Mouse (Mus musculus): Measurements from ENCODE around the gene Sdk1.

Sdk1 gene

DNA sequence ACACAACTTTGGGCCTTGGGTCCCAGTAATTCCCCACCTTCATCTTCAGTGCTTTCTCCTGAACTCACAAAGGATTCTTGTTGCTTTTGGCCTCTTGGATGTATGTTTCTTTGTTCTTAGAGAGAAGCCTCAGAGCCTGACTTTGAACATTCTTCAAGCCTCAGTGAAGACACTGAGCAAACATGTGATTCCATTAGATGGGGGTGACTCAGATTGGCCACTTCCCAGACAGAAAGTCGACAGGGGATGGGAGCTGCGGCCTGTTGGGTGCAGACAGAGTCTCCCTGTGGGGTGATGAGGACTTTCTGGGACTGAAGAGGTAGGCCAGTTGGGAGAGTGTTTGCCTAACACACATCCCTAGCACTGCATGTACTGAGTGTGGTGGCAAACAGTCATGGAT, 405.3 kb downstream of the Sdk1 start:
- DNase-seq: no peak

GRCm38 (mm10) chr5:141649831-141650375, 408.6 kb downstream of the Sdk1 start:
- no peak for DNase-seq

DNA sequence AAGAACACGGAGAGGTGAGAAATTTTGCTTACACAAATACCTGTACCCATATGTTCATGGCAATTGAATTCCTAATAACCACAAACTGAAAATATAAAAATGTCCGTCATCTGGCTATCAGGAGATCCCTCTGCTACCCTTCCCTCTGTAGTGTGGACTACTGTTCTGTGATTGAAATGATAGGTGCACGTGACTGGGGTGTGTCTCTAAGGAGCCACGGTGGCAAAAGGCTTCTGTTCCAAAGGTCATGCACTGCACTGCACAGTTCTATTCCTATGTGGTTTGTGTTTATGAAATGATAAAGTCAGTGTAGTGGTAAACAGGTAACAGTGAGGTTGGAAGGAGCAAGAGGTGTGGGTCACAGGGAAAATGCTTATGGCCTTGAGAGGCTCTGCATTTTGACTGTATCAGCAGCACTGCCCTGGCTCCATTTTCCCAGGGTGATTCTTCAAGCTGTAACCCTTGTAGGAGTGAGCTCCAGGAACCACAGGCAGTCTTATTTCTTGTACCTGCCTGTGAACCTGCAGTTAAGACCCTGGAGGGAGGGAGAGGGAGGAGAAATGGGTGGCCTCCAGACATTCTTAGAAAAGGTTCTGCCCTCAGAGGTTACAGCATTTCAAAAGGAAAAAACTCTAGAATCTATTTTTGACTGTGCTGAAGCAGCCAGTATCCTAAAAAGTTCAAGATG, 410.5 kb downstream of the Sdk1 start:
- no peak for DNase-seq

GRCm38 (mm10) chr5:141676371-141676770, 435.1 kb downstream of the Sdk1 start:
- no peak for DNase-seq

DNA sequence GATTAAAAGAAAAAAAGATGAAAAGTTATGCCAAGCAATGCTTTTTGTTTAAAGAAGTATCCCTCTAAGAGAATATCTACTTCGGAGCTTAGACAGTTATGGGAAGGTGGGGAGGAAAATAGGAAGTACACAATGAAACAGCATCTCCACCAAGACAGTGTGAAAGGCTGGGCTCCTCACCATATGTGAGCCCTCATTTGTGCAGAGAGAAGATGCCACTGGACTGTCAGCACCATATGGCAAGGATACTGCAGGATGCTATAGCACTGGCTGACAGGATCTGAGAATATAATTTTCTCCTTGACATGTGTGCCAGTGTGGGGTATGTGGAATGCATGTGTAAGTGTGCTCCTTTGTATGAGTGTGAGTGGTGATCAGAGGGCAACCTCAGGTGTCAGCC, 435.7 kb downstream of the Sdk1 start:
- DNase-seq: no peak

DNA sequence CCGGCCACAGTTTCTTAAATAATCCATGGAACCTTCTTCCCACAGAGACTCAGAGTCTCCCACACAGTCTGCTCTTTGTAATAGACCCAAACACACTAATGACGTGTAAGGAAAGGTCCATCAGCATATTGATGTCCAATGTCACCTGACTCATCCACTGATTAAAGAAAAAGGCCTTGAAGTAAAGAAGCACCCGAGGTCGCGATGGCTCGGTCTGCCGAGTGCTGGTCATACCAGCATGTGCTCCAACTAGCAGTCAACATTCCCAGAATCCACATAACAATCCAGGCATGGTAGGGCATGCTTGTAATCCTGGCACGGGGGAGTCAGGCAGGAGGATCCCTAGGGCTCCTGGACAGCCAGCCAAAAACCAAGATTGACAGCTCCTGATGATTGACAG, 436.6 kb downstream of the Sdk1 start:
- DNase-seq: no peak

DNA sequence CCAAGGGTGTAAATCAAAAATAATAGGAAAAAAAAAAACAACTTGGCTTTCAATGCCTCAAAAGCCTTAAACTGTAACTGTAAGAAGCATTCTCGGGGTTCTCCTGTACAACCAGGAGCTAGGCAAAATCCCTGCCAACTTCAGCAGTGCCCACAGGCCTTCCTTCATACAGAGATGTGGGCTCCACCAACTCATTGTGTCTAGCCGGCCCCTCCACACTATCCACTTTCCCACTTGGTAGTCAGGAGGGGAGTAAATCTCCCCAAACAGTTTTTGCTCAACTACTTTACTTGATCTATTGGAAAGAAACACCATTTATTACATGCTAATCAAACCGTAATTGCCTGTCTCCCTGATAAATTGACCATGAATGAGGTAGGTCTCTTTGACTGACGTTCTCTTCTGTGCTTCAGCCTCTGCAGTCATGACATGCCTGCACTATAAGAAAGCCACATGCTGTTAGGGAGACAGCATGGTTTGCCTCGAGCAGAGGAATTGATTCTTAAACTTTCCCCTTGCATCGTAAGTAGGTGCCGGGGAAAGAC, 445.7 kb downstream of the Sdk1 start:
- no peak for DNase-seq

GRCm38 (mm10) chr5:141689442-141690105, 448.3 kb downstream of the Sdk1 start:
- no peak for DNase-seq

GRCm38 (mm10) chr5:141691482-141691975, 450.2 kb downstream of the Sdk1 start:
- DNase-seq: peak; percentile 59

- no peak for DNase-seq
Observed at GRCm38 (mm10) chr5:141693716-141694115, 452.4 kb downstream of the Sdk1 start.

- DNase-seq: no peak
Observed at GRCm38 (mm10) chr5:141694901-141695300, 453.6 kb downstream of the Sdk1 start.

DNA sequence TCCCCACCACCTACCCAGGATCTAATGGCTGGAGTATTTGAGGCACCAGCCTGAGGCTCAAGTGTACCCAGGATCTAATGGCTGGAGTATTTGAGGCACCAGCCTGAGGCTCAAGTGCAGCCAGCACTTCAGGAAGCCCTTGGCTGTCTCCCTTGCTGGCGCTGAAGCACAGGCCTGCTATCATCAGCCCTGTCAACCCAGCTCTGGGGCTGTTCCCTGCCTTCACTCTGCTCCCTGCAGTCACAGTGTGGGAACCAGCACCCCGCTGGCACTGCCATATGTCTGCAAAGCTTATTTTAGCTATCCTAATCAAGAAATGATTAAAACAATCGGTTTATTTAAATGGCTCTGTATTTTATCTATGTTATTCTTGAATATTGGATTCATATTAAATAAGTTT, 457.1 kb downstream of the Sdk1 start:
- no peak for DNase-seq

GRCm38 (mm10) chr5:141720751-141721150, 479.5 kb downstream of the Sdk1 start:
- no peak for DNase-seq

GRCm38 (mm10) chr5:141727968-141728367, 486.7 kb downstream of the Sdk1 start:
- DNase-seq: no peak

- DNase-seq: no peak
Observed at GRCm38 (mm10) chr5:141730006-141730405, 488.7 kb downstream of the Sdk1 start.

DNA sequence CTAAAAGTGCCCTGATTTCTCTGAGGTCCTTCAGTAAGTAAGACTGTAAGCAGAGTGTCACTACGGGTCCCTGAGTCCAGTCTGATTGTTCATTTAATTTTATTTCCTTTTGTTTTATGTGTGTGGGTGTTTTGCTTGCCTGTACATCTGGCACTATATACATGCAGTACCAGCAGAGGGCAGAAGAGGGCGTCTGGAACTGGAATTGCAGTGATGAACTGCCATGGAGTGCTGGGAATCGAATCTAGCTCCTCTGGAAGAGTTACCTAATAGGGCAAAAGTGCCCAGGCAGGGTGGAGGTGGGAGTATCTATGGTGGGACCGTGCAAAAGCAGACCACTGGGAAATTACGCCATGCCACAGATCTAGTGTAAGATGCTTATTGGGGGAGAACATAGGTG, 497.4 kb downstream of the Sdk1 start:
- DNase-seq: no peak

DNA sequence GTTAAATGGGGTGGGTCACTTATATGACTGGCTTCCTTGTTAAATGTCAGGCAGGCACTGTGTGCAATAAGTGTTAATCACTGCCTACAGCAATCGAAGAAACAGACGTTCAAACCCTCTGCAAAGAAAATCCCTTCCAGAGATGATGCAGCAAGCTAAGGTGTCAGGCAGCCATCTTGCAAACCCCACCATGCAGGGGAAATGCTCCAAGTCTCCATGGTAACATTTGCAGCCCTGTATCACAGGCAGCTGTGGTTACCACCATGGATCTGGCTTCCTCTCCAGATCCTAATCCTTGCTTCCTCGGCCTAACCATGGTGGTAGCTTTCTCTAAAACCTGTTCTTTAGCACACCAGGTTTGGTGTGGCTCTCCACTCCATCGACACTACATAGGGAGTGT, 507.5 kb downstream of the Sdk1 start:
- DNase-seq: no peak

- no peak for DNase-seq
Observed at GRCm38 (mm10) chr5:141754278-141754677, 513.0 kb downstream of the Sdk1 start.

DNA sequence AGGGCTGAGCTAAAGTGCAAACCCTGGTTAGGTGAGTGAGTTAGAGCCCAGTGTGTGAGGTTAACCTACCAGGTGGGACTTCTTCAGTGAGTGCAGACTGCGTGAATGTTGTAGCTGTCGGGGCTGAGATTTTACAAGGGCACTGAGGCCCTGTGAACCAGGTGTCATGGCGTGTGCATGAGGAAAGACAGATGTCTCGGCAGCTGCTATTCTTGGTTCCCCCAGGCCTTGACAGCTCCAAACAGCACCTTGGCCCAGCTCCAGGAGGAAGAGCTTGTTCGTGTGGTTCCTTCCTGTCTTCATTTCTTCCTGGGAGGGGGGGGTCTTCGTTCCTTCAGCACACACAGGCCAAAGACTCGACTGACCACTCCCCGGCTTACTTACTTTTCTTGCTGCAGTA, 517.6 kb downstream of the Sdk1 start:
- no peak for DNase-seq

DNA sequence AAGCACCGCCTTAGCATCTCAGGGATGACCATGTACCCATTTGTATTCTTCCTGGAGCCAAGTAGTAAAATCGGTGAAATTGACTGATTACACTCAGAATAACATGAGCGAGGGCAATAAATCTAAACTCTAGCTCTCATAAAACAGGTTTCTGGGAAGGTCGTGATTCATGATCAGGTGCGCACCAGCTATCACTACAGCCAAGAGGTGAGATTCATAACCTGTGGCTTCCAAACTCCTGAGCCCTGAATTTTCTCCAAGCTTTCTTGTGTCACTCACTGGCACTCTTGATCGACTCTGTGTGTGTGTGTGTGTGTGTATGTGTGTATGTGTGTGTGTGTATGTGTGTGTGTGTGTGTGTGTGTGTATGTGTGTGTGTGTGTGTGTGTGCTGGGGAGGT, 522.8 kb downstream of the Sdk1 start:
- DNase-seq: no peak

- no peak for DNase-seq
Observed at GRCm38 (mm10) chr5:141768761-141769515, 527.6 kb downstream of the Sdk1 start.

- DNase-seq: peak; percentile 7
Observed at GRCm38 (mm10) chr5:141771516-141771915, 530.2 kb downstream of the Sdk1 start.

- DNase-seq: no peak
Observed at GRCm38 (mm10) chr5:141778231-141778630, 536.9 kb downstream of the Sdk1 start.

Measured in kidney, adult 9 months (tissue).